Mouse (Mus musculus) spleen, adult 2 months (tissue): ENCODE measurements around the gene 1500009C09Rik. TPM values are rescaled to one million over a fixed set of nuclear protein-coding genes. Genes with fewer than 3 reads are reported as not detected.

Experiments used
- DNase-seq, 2 experiments: peaks; one replicate each; pipeline versions ENCODE4 v3.0.0 to v3.0.0-alpha.2; 2012 to 2021; ENCODE audit warnings: low spot score in 2 of 2, low read depth in 1 of 2
- H3K27ac ChIP-seq: fragments of 200-500 bp; 2 replicates; pipeline ENCODE4 v1.5.1; 2012; ENCODE audit warnings: low read length, inconsistent platforms; ENCODE audit not compliant: insufficient read depth
- H3K27me3 ChIP-seq: fragments of 200-500 bp; 2 replicates; pipeline ENCODE4 v1.6.1; 2012; ENCODE audit warnings: mild to moderate bottlenecking, moderate library complexity, low read length, inconsistent platforms; ENCODE audit not compliant: control insufficient read depth, insufficient read depth
- H3K36me3 ChIP-seq: fragments of 200-500 bp; 2 replicates; pipeline ENCODE4 v1.6.1; 2012; ENCODE audit warnings: mild to moderate bottlenecking, low read length, inconsistent platforms; ENCODE audit not compliant: control insufficient read depth, insufficient read depth
- H3K4me1 ChIP-seq: fragments of 200-500 bp; 2 replicates; pipeline ENCODE4 v1.6.1; 2011; ENCODE audit warnings: inconsistent platforms; ENCODE audit not compliant: control insufficient read depth, insufficient read depth, insufficient read length
- H3K4me3 ChIP-seq: fragments of 200-500 bp; 2 replicates; pipeline ENCODE4 v1.5.1; 2011; ENCODE audit warnings: mild to moderate bottlenecking, inconsistent platforms; ENCODE audit not compliant: insufficient read depth, insufficient read length; ENCODE audit errors: extremely low read depth
- CTCF ChIP-seq: fragments of 200-500 bp; IDR thresholded peaks from 2 replicates; pipeline ENCODE4 v1.5.1; 2011; ENCODE audit warnings: mild to moderate bottlenecking, inconsistent platforms; ENCODE audit not compliant: insufficient read depth, insufficient read length, insufficient replicate concordance; ENCODE audit errors: extremely low read depth
- POLR2A ChIP-seq: fragments of 200-500 bp; IDR thresholded peaks from 2 replicates; pipeline ENCODE4 v1.6.1; 2011; ENCODE audit warnings: low read depth, low read length, inconsistent platforms
- WGBS: fragments of 180-500 bp; shearing (Covaris S2); methylation state at CpG from one replicate; pipeline ENCODE4 v1.1.7; 2018; 5-methylcytosine and 5-hydroxymethylcytosine counted together
- polyA plus RNA-seq: library from polyadenylated mRNA; depleted of rRNA; stranded (reverse); fragments of >200 nt; gene quantifications from 2 replicates; pipeline ENCODE4 v1.2.3, GENCODE M21; 2012; rRNA removed

Gene 1500009C09Rik
- polyA plus RNA-seq, 1 experiment = 0.08 TPM

- Histone ChIP-seq H3K27ac (no peak overlapping the region), H3K4me3 (no peak overlapping the region), H3K27me3 (peaks cover 2% of the 10 kb centered on the region; the same call in 1 of the 2 replicates), H3K36me3 (no peaks in the 10 kb centered on the region), H3K4me1 (no peaks in the 10 kb centered on the region)
- no peak for DNase-seq
- 81% methylated on average over 3 of the region's 3 CpGs for WGBS
- TF ChIP-seq CTCF = no peak
- TF ChIP-seq POLR2A = no peak
These were observed 56.2 kb downstream of the 1500009C09Rik start for GRCm38 (mm10) chr15:82308416-82308815.

Other genes starting within 250 kb of the 1500009C09Rik start
- gene Desi1, start 218.5 kb upstream of the 1500009C09Rik start, polyA plus RNA-seq = 15.4 and 18.1 TPM in 2 replicates
- gene Snu13, start 204.8 kb upstream of the 1500009C09Rik start, polyA plus RNA-seq = 34.5 and 37.5 TPM in 2 replicates
- gene 4930407I10Rik, start 193.2 kb upstream of the 1500009C09Rik start, polyA plus RNA-seq = not detected in 2 replicates
- gene Mei1, start 182.4 kb upstream of the 1500009C09Rik start, polyA plus RNA-seq = 0.05 TPM in 1 of 2 replicates, not detected in the other
- gene Ccdc134, start 124.5 kb upstream of the 1500009C09Rik start, polyA plus RNA-seq = 16.2 and 16.7 TPM in 2 replicates
- gene Srebf2, start 105.2 kb upstream of the 1500009C09Rik start, polyA plus RNA-seq = 204 and 317 TPM in 2 replicates
- gene Shisa8, start 39.6 kb upstream of the 1500009C09Rik start, polyA plus RNA-seq = 5.4 and 14.7 TPM in 2 replicates
- 120 and 179 TPM in 2 replicates for gene Tnfrsf13c, start 28.0 kb upstream of the 1500009C09Rik start, polyA plus RNA-seq
- gene Cenpm, start 7.6 kb upstream of the 1500009C09Rik start, polyA plus RNA-seq = 10.2 and 16.8 TPM in 2 replicates
- gene Sept3, start 22.5 kb downstream of the 1500009C09Rik start, polyA plus RNA-seq = 1.6 and 1.8 TPM in 2 replicates
- 0.07 TPM in 1 of 2 replicates, not detected in the other for gene Wbp2nl, start 46.6 kb downstream of the 1500009C09Rik start, polyA plus RNA-seq
- 121 and 123 TPM in 2 replicates for gene Naga, start 86.5 kb downstream of the 1500009C09Rik start, polyA plus RNA-seq
- gene Pheta2, start 86.5 kb downstream of the 1500009C09Rik start, polyA plus RNA-seq = 5.1 and 5.5 TPM in 2 replicates
- 106 and 148 TPM in 2 replicates for gene Smdt1, start 86.6 kb downstream of the 1500009C09Rik start, polyA plus RNA-seq
- 95.8 and 162 TPM in 2 replicates for gene Ndufa6, start 101.9 kb downstream of the 1500009C09Rik start, polyA plus RNA-seq
- gene Cyp2d22, start 127.9 kb downstream of the 1500009C09Rik start, polyA plus RNA-seq = 11.3 and 12.0 TPM in 2 replicates
- not detected in 2 replicates for gene Cyp2d11, start 141.6 kb downstream of the 1500009C09Rik start, polyA plus RNA-seq
- gene Cyp2d10, start 154.8 kb downstream of the 1500009C09Rik start, polyA plus RNA-seq = 0.08 and 0.19 TPM in 2 replicates
- not detected in 2 replicates for gene Cyp2d9, start 181.0 kb downstream of the 1500009C09Rik start, polyA plus RNA-seq